Mouse (Mus musculus) thymus, postnatal 4 days (tissue): ENCODE results near the gene Dock8.

ENCODE experiments used
- DNase-seq: peaks from one replicate; pipeline ENCODE4 v3.0.0; 2021

Gene Dock8

GRCm38 (mm10) chr19:25066229-25066628 lies 66.9 kb downstream of the Dock8 start:
- no peak for DNase-seq

GRCm38 (mm10) chr19:25068518-25068917 lies 69.2 kb downstream of the Dock8 start:
- DNase-seq = no peak

GRCm38 (mm10) chr19:25072521-25072920 lies 73.2 kb downstream of the Dock8 start:
- DNase-seq = no peak

GRCm38 (mm10) chr19:25074741-25075140 lies 75.4 kb downstream of the Dock8 start:
- DNase-seq = no peak

- no peak for DNase-seq
Measured at GRCm38 (mm10) chr19:25077636-25078035, 78.3 kb downstream of the Dock8 start.

GRCm38 (mm10) chr19:25078130-25078529 lies 78.8 kb downstream of the Dock8 start:
- DNase-seq = no peak

GRCm38 (mm10) chr19:25080166-25080565 lies 80.8 kb downstream of the Dock8 start:
- DNase-seq = no peak

GRCm38 (mm10) chr19:25082839-25083238 lies 83.5 kb downstream of the Dock8 start:
- DNase-seq = no peak

GRCm38 (mm10) chr19:25087181-25087580 lies 87.8 kb downstream of the Dock8 start:
- no peak for DNase-seq

GRCm38 (mm10) chr19:25089746-25090145 lies 90.4 kb downstream of the Dock8 start:
- no peak for DNase-seq

GRCm38 (mm10) chr19:25095135-25095534 lies 95.8 kb downstream of the Dock8 start:
- no peak for DNase-seq

- DNase-seq = no peak
Measured at GRCm38 (mm10) chr19:25096316-25096715, 97.0 kb downstream of the Dock8 start.

- DNase-seq = no peak
Measured at GRCm38 (mm10) chr19:25096986-25097385, 97.7 kb downstream of the Dock8 start.

GRCm38 (mm10) chr19:25097506-25097905 lies 98.2 kb downstream of the Dock8 start:
- DNase-seq = no peak

GRCm38 (mm10) chr19:25097951-25098350 lies 98.6 kb downstream of the Dock8 start:
- no peak for DNase-seq

GRCm38 (mm10) chr19:25098941-25099340 lies 99.6 kb downstream of the Dock8 start:
- DNase-seq = no peak

- no peak for DNase-seq
Measured at GRCm38 (mm10) chr19:25105682-25106081, 106.3 kb downstream of the Dock8 start.

- DNase-seq = no peak
Measured at GRCm38 (mm10) chr19:25106315-25106714, 107.0 kb downstream of the Dock8 start.

- no peak for DNase-seq
Measured at GRCm38 (mm10) chr19:25107417-25107816, 108.1 kb downstream of the Dock8 start.

GRCm38 (mm10) chr19:25111591-25112233 lies 112.4 kb downstream of the Dock8 start:
- no peak for DNase-seq

- no peak for DNase-seq
Measured at GRCm38 (mm10) chr19:25116981-25117380, 117.6 kb downstream of the Dock8 start.

GRCm38 (mm10) chr19:25122417-25122816 lies 123.1 kb downstream of the Dock8 start:
- no peak for DNase-seq

- no peak for DNase-seq
Measured at GRCm38 (mm10) chr19:25123031-25123430, 123.7 kb downstream of the Dock8 start.

- DNase-seq = no peak
Measured at GRCm38 (mm10) chr19:25123461-25123860, 124.1 kb downstream of the Dock8 start.

GRCm38 (mm10) chr19:25132322-25132721 lies 133.0 kb downstream of the Dock8 start:
- DNase-seq = no peak
